Mouse (Mus musculus): ENCODE results near the gene Tia1. TPM values are rescaled to one million over a fixed set of nuclear protein-coding genes. Genes with fewer than 3 reads are reported as not detected.

Tia1 gene
- total RNA-seq, 2 experiments from 2014 or later: 97.8 to 102 TPM

DNA sequence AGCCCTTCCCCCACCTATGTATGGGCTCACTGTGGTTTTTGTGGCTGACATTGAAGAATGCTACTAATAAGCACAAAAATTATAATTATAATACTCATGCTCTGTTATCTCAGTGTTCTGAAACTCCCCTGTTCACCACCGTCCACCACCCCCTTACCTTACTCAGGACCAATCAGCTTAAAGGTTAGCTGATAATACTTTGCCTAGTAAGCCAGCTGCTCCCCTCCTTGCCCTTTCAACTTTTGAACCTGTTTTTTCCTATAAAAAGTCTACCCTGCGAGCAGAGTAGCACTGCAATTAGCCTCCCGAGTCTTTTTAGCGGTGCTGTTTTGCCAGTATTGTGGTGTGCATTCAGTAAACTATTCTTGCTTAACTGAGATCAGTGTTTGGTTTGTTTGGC lies 19.3 kb upstream of the Tia1 start:
- DNase-seq (ENCODE audit: low spot score in 2 of 2): no peak

DNA sequence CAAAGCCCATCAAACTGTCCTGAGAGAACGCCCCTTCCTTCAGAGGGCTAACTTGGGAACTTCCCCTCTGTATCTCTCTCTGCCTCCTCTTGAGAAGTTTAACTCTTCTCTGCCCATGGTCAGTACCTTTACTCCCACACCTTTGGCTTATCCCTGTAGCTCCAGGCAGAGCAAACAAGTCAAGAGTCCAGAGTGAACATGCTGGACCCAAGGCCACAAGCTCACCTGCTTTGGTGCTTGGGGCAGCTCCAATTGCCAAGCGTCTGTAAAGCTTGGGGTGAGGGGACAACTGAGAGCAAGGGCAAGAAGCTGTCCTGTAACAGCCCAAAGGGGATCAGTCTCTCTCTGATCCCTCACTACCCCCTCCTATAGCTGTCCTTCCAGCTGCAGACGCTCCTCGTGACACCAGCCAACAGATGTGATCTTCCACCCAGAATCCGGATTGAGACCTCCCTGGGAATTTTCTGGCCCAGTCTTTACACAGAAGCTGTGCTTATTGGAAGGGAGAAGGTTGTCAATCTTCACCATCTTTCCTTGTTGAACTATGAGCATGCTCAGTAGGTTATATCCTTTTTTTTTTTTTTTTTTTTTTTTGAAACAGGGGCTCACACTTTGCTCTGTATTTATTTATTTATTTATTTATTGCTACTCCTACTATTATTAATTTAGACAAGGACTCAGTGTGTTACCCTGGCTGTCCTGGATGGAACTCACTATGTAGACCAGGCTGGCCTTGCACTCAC lies 18.5 kb upstream of the Tia1 start:
- DNase-seq (ENCODE audit: low spot score in 2 of 2): no peak

GRCm38 (mm10) chr6:86387313-86387712 lies 16.7 kb upstream of the Tia1 start:
- DNase-seq (ENCODE audit: low spot score in 2 of 2): no peak

DNA sequence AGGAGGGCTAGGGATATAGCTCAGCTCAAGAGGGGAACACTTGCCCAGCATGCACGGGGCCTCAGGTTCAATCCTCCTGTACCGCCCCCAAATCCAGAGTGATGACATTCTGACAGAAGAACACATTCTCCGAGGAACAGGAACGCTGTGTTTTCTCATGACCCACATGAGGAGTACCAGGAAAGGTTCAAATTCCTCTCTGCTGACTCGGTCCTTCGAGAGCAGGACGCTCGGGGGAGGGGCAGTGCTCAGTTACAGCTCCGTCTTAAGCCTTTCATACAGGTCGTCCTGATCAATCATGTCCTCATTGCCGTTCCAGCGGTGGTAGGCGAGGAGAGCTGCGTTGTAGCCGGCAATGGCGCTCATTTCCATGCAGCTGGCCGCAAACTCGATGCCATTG lies 15.6 kb upstream of the Tia1 start:
- no peak for DNase-seq (ENCODE audit: low spot score in 2 of 2)

- no peak for DNase-seq (ENCODE audit: low spot score in 2 of 2)
Measured at GRCm38 (mm10) chr6:86391326-86391725, 12.7 kb upstream of the Tia1 start.

DNA sequence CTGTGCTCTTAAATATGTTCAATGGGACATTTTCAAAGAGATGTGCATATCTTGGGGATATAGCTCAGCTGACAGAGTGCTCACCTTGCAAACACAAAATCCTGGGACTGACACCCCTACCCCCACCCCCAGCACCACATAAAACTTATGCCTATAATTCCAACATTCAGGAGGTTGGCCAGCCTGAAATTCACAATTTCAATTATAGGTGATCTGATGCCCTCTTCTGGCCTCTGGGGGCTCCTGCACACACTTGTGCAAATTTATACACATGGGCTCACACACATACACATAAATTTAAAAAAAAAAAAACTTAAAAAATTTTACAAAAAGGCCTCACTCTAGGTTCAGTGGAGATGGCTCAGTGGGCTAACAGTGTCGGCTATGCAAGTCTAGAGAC lies 10.8 kb upstream of the Tia1 start:
- no peak for DNase-seq (ENCODE audit: low spot score in 2 of 2)

DNA sequence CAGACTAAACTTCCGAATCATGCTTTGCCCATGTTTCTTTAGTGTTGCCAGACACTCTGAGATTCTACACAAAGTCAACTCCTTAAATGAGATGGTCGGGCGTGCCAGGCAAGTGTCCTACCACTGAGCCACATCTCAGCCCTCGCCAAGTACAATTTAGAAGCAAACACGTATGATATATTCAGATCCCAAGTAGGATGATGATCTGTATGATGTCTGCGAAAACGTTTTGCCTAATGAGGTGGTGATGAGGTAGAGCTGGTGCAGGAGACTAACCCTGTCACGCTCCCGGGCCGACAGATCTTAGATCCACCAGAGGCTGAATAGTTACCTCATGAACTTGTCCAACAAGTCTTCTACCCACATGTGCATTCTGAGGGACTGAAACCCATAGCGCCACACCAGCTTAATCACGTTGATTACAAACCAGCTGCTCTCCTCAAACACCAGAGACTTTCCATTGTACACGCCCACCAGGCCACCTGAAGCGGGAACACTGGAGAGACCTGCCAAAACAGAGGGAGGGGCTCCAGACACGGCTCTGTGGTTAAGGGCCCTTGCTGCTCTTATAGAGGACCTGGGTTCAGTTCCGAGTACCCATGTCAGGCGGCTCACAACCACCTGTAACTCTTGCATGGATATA lies 9.8 kb upstream of the Tia1 start:
- DNase-seq (ENCODE audit: low spot score in 2 of 2): no peak

DNA sequence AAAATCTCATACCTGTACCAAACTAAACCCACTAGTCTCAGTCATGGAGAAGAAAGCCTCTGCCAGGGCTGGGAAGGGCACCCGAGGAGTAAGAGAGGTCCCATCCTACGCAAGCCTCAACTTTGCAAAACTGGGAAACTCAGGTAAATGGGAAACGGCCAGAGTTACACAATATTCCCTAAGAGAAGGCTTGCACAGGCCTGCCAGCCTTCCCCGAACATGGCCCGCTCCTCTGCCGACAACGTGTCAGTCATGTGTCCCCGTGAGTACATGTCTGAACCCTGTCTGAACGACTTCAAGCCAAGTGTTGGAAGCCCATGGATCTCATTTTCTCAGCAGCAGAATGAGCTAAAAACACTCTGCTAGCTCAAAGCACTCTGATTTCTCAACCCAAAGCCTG lies 9.0 kb upstream of the Tia1 start:
- DNase-seq (ENCODE audit: low spot score in 2 of 2): no peak

DNA sequence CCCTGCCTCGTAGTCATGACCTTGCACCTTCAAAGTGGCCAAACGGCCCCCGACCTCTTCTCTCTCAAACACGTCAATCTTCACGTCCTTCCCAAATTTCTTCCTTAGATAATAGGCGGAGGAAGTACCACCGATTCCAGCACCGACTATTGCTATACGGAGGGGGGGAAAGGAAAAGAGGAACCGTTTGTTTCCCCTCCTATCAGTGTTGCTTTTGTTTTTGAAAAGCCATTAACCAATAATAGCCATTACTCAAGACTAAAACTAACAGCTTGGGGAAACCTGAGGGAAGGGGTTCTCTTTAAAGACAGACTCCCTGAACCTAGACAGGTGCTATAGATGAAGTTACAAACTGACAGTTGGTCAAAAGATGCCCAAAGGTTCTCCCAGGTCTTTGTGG lies 8.1 kb upstream of the Tia1 start:
- DNase-seq (ENCODE audit: low spot score in 2 of 2): no peak

DNA sequence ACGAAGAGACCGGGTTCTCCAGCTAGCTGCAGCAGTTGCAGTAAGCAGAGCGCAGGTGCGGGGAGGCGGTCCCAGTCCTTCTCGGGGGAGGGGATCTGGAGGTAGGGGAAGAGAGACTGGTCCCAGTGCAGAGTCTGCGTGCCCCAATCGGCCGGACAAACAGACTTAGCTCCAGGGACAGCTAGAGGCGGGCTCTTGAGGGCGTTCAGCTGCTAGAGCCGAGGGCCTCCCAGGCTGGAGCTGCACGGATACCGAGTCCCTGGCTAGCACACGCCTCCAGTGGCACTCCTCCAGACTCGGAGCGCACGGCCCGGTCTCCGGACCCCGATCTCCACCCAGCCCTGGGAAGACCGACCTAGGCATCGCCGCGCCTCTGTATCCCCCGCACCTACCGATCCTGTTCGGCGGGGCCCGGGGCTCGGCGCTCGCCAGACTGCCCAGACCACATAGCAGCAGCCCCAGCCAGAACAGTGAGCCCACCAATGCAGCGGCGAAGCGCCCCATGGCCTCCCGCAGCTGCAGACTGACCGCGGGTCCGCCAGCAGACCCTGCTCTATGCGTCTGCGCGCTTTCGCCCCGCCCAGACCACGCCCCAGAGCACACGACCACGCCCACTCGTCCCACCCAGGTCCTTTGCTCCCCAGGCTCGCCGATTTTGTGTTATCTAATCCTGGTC lies 7.3 kb upstream of the Tia1 start, which contains the start of gene Pcyox1:
Gene Pcyox1, minus strand, starts transcription at position 574 of the 676 bp plus-strand sequence.
- DNase-seq (ENCODE audit: low spot score in 2 of 2): peak; percentile 81 to 86

GRCm38 (mm10) chr6:86397257-86397980 lies 6.6 kb upstream of the Tia1 start:
- DNase-seq (ENCODE audit: low spot score in 2 of 2): no peak

GRCm38 (mm10) chr6:86398986-86399385 lies 5.0 kb upstream of the Tia1 start:
- no peak for DNase-seq (ENCODE audit: low spot score in 2 of 2)

- DNase-seq (ENCODE audit: low spot score in 2 of 2): no peak
Measured at GRCm38 (mm10) chr6:86399995-86400394, 4.0 kb upstream of the Tia1 start.

DNA sequence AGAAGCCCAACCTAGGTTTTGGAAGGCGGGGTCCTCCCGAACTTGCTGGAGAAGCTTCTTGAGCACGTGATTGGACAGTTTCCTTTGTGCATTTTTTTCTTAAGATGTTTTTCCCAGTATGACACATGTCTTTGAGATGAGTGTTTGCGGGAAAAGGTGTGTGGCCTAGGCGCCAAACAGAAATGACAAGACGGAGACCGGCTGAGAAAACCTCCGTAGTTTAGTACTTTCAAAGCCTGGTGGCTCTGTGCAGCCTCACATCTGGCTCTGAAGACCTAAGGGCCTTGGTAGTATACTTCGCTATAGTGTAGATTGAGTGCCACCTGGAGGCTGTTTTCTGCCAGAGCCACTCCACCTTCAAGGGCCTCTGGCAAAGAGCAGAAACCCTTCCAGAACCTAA lies 3.0 kb upstream of the Tia1 start:
- peak; percentile 41 to 42 for DNase-seq (ENCODE audit: low spot score in 2 of 2)

DNA sequence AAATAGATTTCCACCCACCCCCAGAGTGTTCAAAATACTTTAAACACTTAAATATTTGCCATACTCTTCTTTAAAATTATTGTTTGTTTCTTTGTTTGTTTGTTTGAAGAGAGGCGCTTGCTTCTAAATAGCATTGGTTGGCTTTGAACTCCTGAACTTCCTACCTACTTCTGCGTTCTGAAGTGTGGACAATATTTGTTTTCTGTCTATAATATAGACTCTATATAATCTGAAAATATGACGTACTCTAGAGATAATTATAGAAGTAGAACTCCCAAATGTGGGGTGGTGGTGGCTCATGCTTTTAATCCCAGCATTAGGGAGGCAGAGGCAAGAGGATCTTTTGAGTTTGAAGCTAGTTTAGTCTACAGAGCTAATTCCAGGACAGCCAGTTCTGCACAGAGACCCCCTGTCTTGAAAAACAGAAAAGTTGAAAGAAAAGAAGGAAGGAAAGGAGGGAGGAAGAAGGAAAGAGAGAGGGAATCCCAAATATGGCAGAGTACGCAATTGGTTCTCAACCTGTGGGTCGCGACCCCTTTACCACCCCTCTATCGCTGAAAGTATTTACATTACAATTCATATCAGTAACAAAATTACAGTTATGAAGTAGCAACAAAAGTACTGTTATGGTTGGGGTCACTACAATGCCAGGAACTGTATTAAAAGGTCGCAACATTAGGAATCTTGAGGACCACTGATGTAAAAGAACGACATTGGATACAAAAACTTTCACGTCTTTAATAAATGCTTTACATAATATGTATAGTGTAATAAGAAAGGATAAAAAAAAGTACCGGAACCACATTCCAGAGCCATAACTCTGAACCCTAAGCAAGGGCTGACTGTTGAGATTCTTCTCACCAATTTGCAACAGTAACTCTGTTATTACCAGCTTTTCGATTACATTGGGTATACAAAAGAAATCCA lies 1.1 kb upstream of the Tia1 start:
- no peak for DNase-seq (ENCODE audit: low spot score in 2 of 2)

DNA sequence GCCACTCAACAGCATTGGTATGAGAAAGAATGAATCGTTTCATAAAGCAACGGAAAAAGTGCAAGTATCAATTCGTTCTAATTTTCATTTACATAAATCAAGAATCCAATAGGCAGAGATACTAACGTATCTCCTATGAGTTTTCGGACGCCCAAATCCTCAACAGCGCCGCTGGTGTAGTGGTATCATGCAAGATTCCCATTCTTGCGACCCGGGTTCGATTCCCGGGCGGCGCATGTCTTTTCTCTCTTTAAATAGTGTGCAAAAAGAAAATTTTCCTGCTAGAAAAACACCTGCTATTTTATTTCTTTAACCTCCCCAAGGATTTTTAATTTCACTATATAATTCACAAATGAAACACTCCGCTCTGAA lies 305 bp upstream of the Tia1 start:
- DNase-seq (ENCODE audit: low spot score in 2 of 2): peak; percentile 90 to 94

GRCm38 (mm10) chr6:86404996-86405395 lies 977 bp downstream of the Tia1 start:
- DNase-seq (ENCODE audit: low spot score in 2 of 2): no peak

DNA sequence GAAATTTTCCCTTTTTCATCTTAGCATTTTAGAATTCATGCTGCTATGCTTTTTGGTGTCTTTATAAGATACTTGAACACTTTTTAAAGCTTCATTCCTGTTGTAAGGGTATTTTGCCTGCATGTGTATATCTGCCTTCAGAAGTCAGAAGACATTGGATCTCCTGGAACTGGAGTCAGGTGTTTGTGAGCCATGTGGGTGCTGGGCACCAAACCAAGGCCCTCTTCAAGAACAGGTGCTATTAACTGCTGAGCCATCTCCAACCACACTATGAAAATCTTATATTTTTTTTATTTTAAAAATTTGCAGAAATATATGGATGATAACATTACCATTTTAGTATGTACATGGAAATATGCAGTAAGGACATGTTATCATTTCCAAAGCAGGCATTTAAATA lies 2.3 kb downstream of the Tia1 start:
- DNase-seq (ENCODE audit: low spot score in 2 of 2): no peak

- no peak for DNase-seq (ENCODE audit: low spot score in 2 of 2)
Measured at GRCm38 (mm10) chr6:86418711-86419110, 14.7 kb downstream of the Tia1 start.

DNA sequence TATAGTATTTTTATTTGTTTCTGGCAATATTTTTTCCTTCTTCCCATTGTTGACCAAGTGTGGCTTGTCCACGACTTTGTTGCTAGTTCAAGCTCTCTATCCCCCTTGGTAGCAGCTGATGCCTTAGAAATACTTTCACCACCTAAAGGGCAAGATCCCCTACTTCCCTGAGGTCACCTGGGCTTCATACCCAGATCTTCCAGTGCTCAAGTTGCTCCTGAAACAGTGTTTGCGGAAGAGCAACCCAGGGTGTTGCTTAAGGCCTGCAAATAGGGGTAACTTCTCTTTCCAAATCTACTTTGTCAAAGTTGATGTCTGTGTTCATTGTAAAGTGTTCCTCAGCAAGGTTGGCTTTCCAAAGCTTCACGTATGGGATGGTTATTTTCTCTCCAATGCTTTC lies 15.2 kb downstream of the Tia1 start:
- DNase-seq (ENCODE audit: low spot score in 2 of 2): no peak

- no peak for DNase-seq (ENCODE audit: low spot score in 2 of 2)
Measured at GRCm38 (mm10) chr6:86420491-86420890, 16.5 kb downstream of the Tia1 start.

Measured in left cerebral cortex, adult 18-20 months (tissue).